Mouse (Mus musculus) stomach, embryonic 16.5 days (tissue): Measurements from ENCODE around the gene Slc12a7. TPM values are rescaled to one million over a fixed set of nuclear protein-coding genes. Genes with fewer than 3 reads are reported as not detected.

Experiments used
- ATAC-seq: fragments of 200-750 bp; cut with Nextera tagmentation; 2 replicates; pipeline ENCODE4 v1.8.0; 2017; ENCODE audit warnings: moderate number of reproducible peaks, moderate TSS enrichment; ENCODE audit not compliant: insufficient read depth, low FRiP score
- H3K27ac ChIP-seq: fragments of 300-500 bp; sonication (generic); 2 replicates; pipeline ENCODE4 v1.5.1; 2014; ENCODE audit warnings: low read length
- H3K27me3 ChIP-seq: fragments of 300-500 bp; sonication (generic); 2 replicates; pipeline ENCODE4 v1.6.1; 2014; ENCODE audit warnings: low read length, control low read depth, mixed read lengths; ENCODE audit not compliant: control insufficient read depth, insufficient read depth
- H3K36me3 ChIP-seq: fragments of 300-500 bp; sonication (generic); 2 replicates; pipeline ENCODE4 v1.6.1; 2014; ENCODE audit warnings: low read length; ENCODE audit not compliant: control insufficient read depth, insufficient read depth
- H3K4me1 ChIP-seq: fragments of 300-500 bp; sonication (generic); 2 replicates; pipeline ENCODE4 v1.6.1; 2014; ENCODE audit warnings: low read length, control low read depth, mixed read lengths; ENCODE audit not compliant: control insufficient read depth, insufficient read depth
- H3K4me2 ChIP-seq: fragments of 300-500 bp; sonication (generic); 2 replicates; pipeline ENCODE4 v1.6.1; 2014; ENCODE audit warnings: low read depth, low read length, mixed read lengths
- H3K4me3 ChIP-seq: fragments of 300-500 bp; sonication (generic); replicated peaks from 2 replicates; pipeline ENCODE4 v1.5.1; 2014; ENCODE audit warnings: mild to moderate bottlenecking, low read length
- H3K9ac ChIP-seq: fragments of 300-500 bp; sonication (generic); 2 replicates; pipeline ENCODE4 v1.6.1; 2014; ENCODE audit warnings: low read length
- H3K9me3 ChIP-seq: fragments of 300-500 bp; sonication (generic); replicated peaks from 2 replicates; pipeline ENCODE4 v1.6.1; 2016; ENCODE audit warnings: low read length, control low read depth; ENCODE audit not compliant: control insufficient read depth
- WGBS: fragments of 180-500 bp; shearing (Covaris S2); extraction: QIAGEN DNeasy Blood & Tissue Kit; methylation state at CpG from one replicate; pipeline ENCODE4 v1.1.7; 2014; 5-methylcytosine and 5-hydroxymethylcytosine counted together
- polyA plus RNA-seq: library from polyadenylated mRNA; unstranded; fragments of >200 nt; fragmentation: Nextera tagmentation; extraction: Ambion mirVana; gene quantifications from 2 replicates; pipeline ENCODE4 v1.2.1, GENCODE M21; 2015

Slc12a7 gene
- polyA plus RNA-seq, 1 experiment from 2014 or later, result 22.8 TPM

GRCm38 (mm10) chr13:73711803-73712202, 21.1 kb upstream of the Slc12a7 start:
- ATAC-seq, result no peak

GRCm38 (mm10) chr13:73712228-73712627, 20.7 kb upstream of the Slc12a7 start:
- Histone ChIP-seq H3K27ac (no peak overlapping the region), H3K36me3 (no peaks in the 10 kb centered on the region), H3K9me3 (no peaks in the 10 kb centered on the region), H3K27me3 (no peaks in the 10 kb centered on the region), H3K9ac (no peak overlapping the region), H3K4me1 (no peaks in the 10 kb centered on the region), H3K4me2 (no peak overlapping the region), H3K4me3 (no peak overlapping the region)
- 79% methylated on average over 3 of the region's 3 CpGs for WGBS
- ATAC-seq, result 0 out of 2 replicates have a peak, but pooled peaks have one; percentile 12

More at GRCm38 (mm10) chr13:73711803-73712202, 21.1 kb upstream of the Slc12a7 start:
- WGBS, result 86% methylated on average over 5 of the region's 5 CpGs
- Histone ChIP-seq H3K4me3 (no peak overlapping the region), H3K27me3 (no peaks in the 10 kb centered on the region), H3K4me2 (no peak overlapping the region), H3K27ac (no peak overlapping the region), H3K9me3 (no peaks in the 10 kb centered on the region), H3K9ac (no peak overlapping the region), H3K4me1 (no peaks in the 10 kb centered on the region), H3K36me3 (no peaks in the 10 kb centered on the region)

GRCm38 (mm10) chr13:73713204-73713603, 19.7 kb upstream of the Slc12a7 start:
- Histone ChIP-seq H3K9ac (no peak overlapping the region), H3K9me3 (no peaks in the 10 kb centered on the region), H3K36me3 (no peaks in the 10 kb centered on the region), H3K4me3 (no peak overlapping the region), H3K27me3 (no peaks in the 10 kb centered on the region), H3K27ac (no peak overlapping the region), H3K4me1 (no peaks in the 10 kb centered on the region), H3K4me2 (no peak overlapping the region)
- WGBS, result 54% methylated on average over 4 of the region's 4 CpGs
- ATAC-seq, result no peak

- Histone ChIP-seq H3K4me2 (no peak overlapping the region), H3K27me3 (no peaks in the 10 kb centered on the region), H3K27ac (no peak overlapping the region), H3K36me3 (no peaks in the 10 kb centered on the region), H3K4me3 (no peak overlapping the region), H3K9ac (no peak overlapping the region), H3K9me3 (no peaks in the 10 kb centered on the region), H3K4me1 (no peaks in the 10 kb centered on the region)
- ATAC-seq, result 0 out of 2 replicates have a peak, but pooled peaks have one; percentile 31
- WGBS, result 58% methylated on average over 2 of the region's 2 CpGs
These were observed 18.9 kb upstream of the Slc12a7 start for GRCm38 (mm10) chr13:73714020-73714419.

GRCm38 (mm10) chr13:73718225-73718624, 14.7 kb upstream of the Slc12a7 start:
- Histone ChIP-seq H3K4me2 (no peak overlapping the region), H3K9ac (no peak overlapping the region), H3K27ac (no peak overlapping the region), H3K4me1 (no peaks in the 10 kb centered on the region), H3K9me3 (no peaks in the 10 kb centered on the region), H3K4me3 (no peak overlapping the region), H3K27me3 (no peaks in the 10 kb centered on the region), H3K36me3 (no peaks in the 10 kb centered on the region)
- no peak for ATAC-seq
- WGBS, result 3% methylated on average over 2 of the region's 2 CpGs

GRCm38 (mm10) chr13:73720241-73720640, 12.7 kb upstream of the Slc12a7 start:
- no peaks in the 10 kb centered on the region for H3K27me3 ChIP-seq
- H3K36me3 ChIP-seq, result no peaks in the 10 kb centered on the region
- no peak overlapping the region for H3K4me2 ChIP-seq
- H3K4me3 ChIP-seq, result no peak overlapping the region
- H3K9me3 ChIP-seq, result no peaks in the 10 kb centered on the region
- no peak overlapping the region for H3K9ac ChIP-seq
- no peak overlapping the region for H3K27ac ChIP-seq
- H3K4me1 ChIP-seq, result no peaks in the 10 kb centered on the region
- no peak for ATAC-seq
- 81% methylated on average over 4 of the region's 4 CpGs for WGBS

GRCm38 (mm10) chr13:73723081-73723668, 9.7 kb upstream of the Slc12a7 start:
- H3K4me2 ChIP-seq, result no peak overlapping the region
- H3K9ac ChIP-seq, result no peak overlapping the region
- no peak overlapping the region for H3K4me3 ChIP-seq
- peak; percentile 19; the same call in 1 of the 2 replicates for ATAC-seq
- WGBS, result 29% methylated on average over 8 of the region's 8 CpGs
- H3K4me1 ChIP-seq, result no peaks in the 10 kb centered on the region
- no peaks in the 10 kb centered on the region for H3K9me3 ChIP-seq
- H3K27ac ChIP-seq, result no peak overlapping the region
- H3K27me3 ChIP-seq, result no peaks in the 10 kb centered on the region
- no peaks in the 10 kb centered on the region for H3K36me3 ChIP-seq

- no peak for ATAC-seq
- H3K27ac ChIP-seq, result no peak overlapping the region
- no peaks in the 10 kb centered on the region for H3K36me3 ChIP-seq
- WGBS, result 72% methylated on average over 5 of the region's 5 CpGs
- no peaks in the 10 kb centered on the region for H3K4me1 ChIP-seq
- no peak overlapping the region for H3K4me3 ChIP-seq
- H3K9me3 ChIP-seq, result no peaks in the 10 kb centered on the region
- H3K4me2 ChIP-seq, result no peak overlapping the region
- H3K27me3 ChIP-seq, result no peaks in the 10 kb centered on the region
- no peak overlapping the region for H3K9ac ChIP-seq
These were observed 7.6 kb upstream of the Slc12a7 start for GRCm38 (mm10) chr13:73725315-73725714.

GRCm38 (mm10) chr13:73727621-73728025, 5.3 kb upstream of the Slc12a7 start:
- no peak for ATAC-seq
- 43% methylated on average over 2 of the region's 2 CpGs for WGBS
- no peaks in the 10 kb centered on the region for H3K9me3 ChIP-seq
- H3K27ac ChIP-seq, result no peak overlapping the region
- peaks cover 5% of the 10 kb centered on the region; the same call in 1 of the 2 replicates for H3K4me1 ChIP-seq
- H3K27me3 ChIP-seq, result no peaks in the 10 kb centered on the region
- no peak overlapping the region for H3K9ac ChIP-seq
- H3K4me2 ChIP-seq, result no peak overlapping the region
- no peak overlapping the region for H3K4me3 ChIP-seq
- H3K36me3 ChIP-seq, result no peaks in the 10 kb centered on the region
